Mouse (Mus musculus): ENCODE data around the gene Cyp2s1. TPM values are rescaled to one million over a fixed set of nuclear protein-coding genes. Genes with fewer than 3 reads are reported as not detected.

Gene Cyp2s1
- polyA plus RNA-seq, 1 experiment from 2014 or later, result 1.8 TPM

GRCm38 (mm10) chr7:25764221-25764620 lies 52.5 kb downstream of the Cyp2s1 start:
- H3K4me1 ChIP-seq, result no peaks in the 10 kb centered on the region
- peaks cover 13% of the 10 kb centered on the region; the same call in 1 of the 2 replicates for H3K36me3 ChIP-seq
- H3K9me3 ChIP-seq (replicated peaks), result no peaks in the 10 kb centered on the region
- no peak overlapping the region for H3K4me3 ChIP-seq
- no peaks in the 10 kb centered on the region for H3K27me3 ChIP-seq
- H3K9ac ChIP-seq, result no peak overlapping the region
- no peak overlapping the region for H3K27ac ChIP-seq
- no peak overlapping the region for H3K4me2 ChIP-seq (replicated peaks)
- WGBS, result 54% methylated on average over 5 of the region's 5 CpGs
- ATAC-seq (ENCODE audit: low FRiP score), result no peak

- no peaks in the 10 kb centered on the region for H3K4me1 ChIP-seq
- no peaks in the 10 kb centered on the region for H3K27me3 ChIP-seq
- peaks cover 13% of the 10 kb centered on the region; the same call in 1 of the 2 replicates for H3K36me3 ChIP-seq
- no peak overlapping the region for H3K9ac ChIP-seq
- no peak overlapping the region for H3K27ac ChIP-seq
- no peak overlapping the region for H3K4me3 ChIP-seq
- no peak overlapping the region for H3K4me2 ChIP-seq (replicated peaks)
- no peaks in the 10 kb centered on the region for H3K9me3 ChIP-seq (replicated peaks)
- no peak; the same call in 1 of the 2 replicates for ATAC-seq (ENCODE audit: low FRiP score)
- 67% methylated on average over 11 of the region's 11 CpGs for WGBS
These were observed 53.0 kb downstream of the Cyp2s1 start for GRCm38 (mm10) chr7:25763678-25764077.

- ATAC-seq (ENCODE audit: low FRiP score), result no peak
These were observed 55.4 kb downstream of the Cyp2s1 start for GRCm38 (mm10) chr7:25761354-25761753.

GRCm38 (mm10) chr7:25756011-25756410 lies 60.7 kb downstream of the Cyp2s1 start:
- H3K4me1 ChIP-seq, result peaks cover 19% of the 10 kb centered on the region
- peak overlapping the region; percentile 96 for H3K4me3 ChIP-seq
- no peaks in the 10 kb centered on the region for H3K27me3 ChIP-seq
- peak overlapping the region; percentile 58 for H3K9ac ChIP-seq
- H3K9me3 ChIP-seq (replicated peaks), result no peaks in the 10 kb centered on the region
- peak overlapping the region; percentile 99 for H3K27ac ChIP-seq
- peaks cover 8% of the 10 kb centered on the region; the same call in 1 of the 2 replicates for H3K36me3 ChIP-seq
- peak; percentile 41 for ATAC-seq (ENCODE audit: low FRiP score)
- H3K4me2 ChIP-seq (replicated peaks), result peak overlapping the region; percentile 95
- WGBS, result under 1% methylated on average over 18 of the region's 18 CpGs

More at GRCm38 (mm10) chr7:25761354-25761753, 55.4 kb downstream of the Cyp2s1 start:
- H3K4me1 ChIP-seq, result no peaks in the 10 kb centered on the region
- WGBS, result 86% methylated on average over 10 of the region's 10 CpGs
- no peak overlapping the region for H3K9ac ChIP-seq
- no peak overlapping the region for H3K4me3 ChIP-seq
- no peaks in the 10 kb centered on the region for H3K9me3 ChIP-seq (replicated peaks)
- H3K36me3 ChIP-seq, result 0 out of 2 replicates have a peak, but pooled peaks cover 5% of the 10 kb centered on the region
- H3K27me3 ChIP-seq, result no peaks in the 10 kb centered on the region
- H3K27ac ChIP-seq, result no peak overlapping the region
- H3K4me2 ChIP-seq (replicated peaks), result no peak overlapping the region

GRCm38 (mm10) chr7:25755468-25755833 lies 61.3 kb downstream of the Cyp2s1 start:
- H3K4me2 ChIP-seq (replicated peaks), result peak overlapping the region; percentile 95
- H3K4me1 ChIP-seq, result peaks cover 19% of the 10 kb centered on the region
- H3K9me3 ChIP-seq (replicated peaks), result no peaks in the 10 kb centered on the region
- peak; percentile 57 for ATAC-seq (ENCODE audit: low FRiP score)
- H3K27me3 ChIP-seq, result no peaks in the 10 kb centered on the region
- peaks cover 14% of the 10 kb centered on the region for H3K36me3 ChIP-seq
- under 1% methylated on average over 15 of the region's 15 CpGs for WGBS
- H3K9ac ChIP-seq, result peak overlapping the region; percentile 58
- H3K4me3 ChIP-seq, result peak overlapping the region; percentile 96
- H3K27ac ChIP-seq, result peak overlapping the region; percentile 99

GRCm38 (mm10) chr7:25754738-25755467 lies 61.8 kb downstream of the Cyp2s1 start, which contains the start of gene Hnrnpul1:
TSS of gene Hnrnpul1 (minus strand) at chr7:25754757.
- under 1% methylated on average over 55 of the region's 55 CpGs for WGBS
- Histone ChIP-seq H3K4me3 (peak within 1 kb of the TSS; percentile 96), H3K36me3 (peaks cover 17% of the 10 kb centered on the region), H3K27me3 (no peaks in the 10 kb centered on the region), H3K4me2 (replicated peaks) (peak within 1 kb of the TSS; percentile 95), H3K4me1 (peaks cover 19% of the 10 kb centered on the region), H3K9ac (peak within 1 kb of the TSS; percentile 97), H3K9me3 (replicated peaks) (no peaks in the 10 kb centered on the region), H3K27ac (peak within 1 kb of the TSS; percentile 99)
- ATAC-seq (ENCODE audit: low FRiP score), result peak; percentile 95

- no peak for ATAC-seq (ENCODE audit: low FRiP score)
- H3K36me3 ChIP-seq, result peaks cover 22% of the 10 kb centered on the region
- no peaks in the 10 kb centered on the region for H3K9me3 ChIP-seq (replicated peaks)
- peaks cover 19% of the 10 kb centered on the region for H3K4me1 ChIP-seq
- H3K27ac ChIP-seq, result peak overlapping the region; percentile 99
- no peaks in the 10 kb centered on the region for H3K27me3 ChIP-seq
- H3K9ac ChIP-seq, result peak overlapping the region; percentile 97
- peak overlapping the region; percentile 95 for H3K4me2 ChIP-seq (replicated peaks)
- under 1% methylated on average over 30 of the region's 30 CpGs for WGBS
- peak overlapping the region; percentile 96 for H3K4me3 ChIP-seq
These were observed 62.3 kb downstream of the Cyp2s1 start for GRCm38 (mm10) chr7:25754439-25754737.

- peak overlapping the region; percentile 95 for H3K4me2 ChIP-seq (replicated peaks)
- no peaks in the 10 kb centered on the region for H3K9me3 ChIP-seq (replicated peaks)
- H3K36me3 ChIP-seq, result peaks cover 28% of the 10 kb centered on the region
- ATAC-seq (ENCODE audit: low FRiP score), result peak; percentile 29
- H3K4me1 ChIP-seq, result peaks cover 19% of the 10 kb centered on the region
- 1% methylated on average over 46 of the region's 46 CpGs for WGBS
- no peaks in the 10 kb centered on the region for H3K27me3 ChIP-seq
- peak overlapping the region; percentile 96 for H3K4me3 ChIP-seq
- H3K9ac ChIP-seq, result peak overlapping the region; percentile 97
- H3K27ac ChIP-seq, result peak overlapping the region; percentile 99
These were observed 62.9 kb downstream of the Cyp2s1 start for GRCm38 (mm10) chr7:25753643-25754438.

GRCm38 (mm10) chr7:25753076-25753475 lies 63.6 kb downstream of the Cyp2s1 start:
- Histone ChIP-seq H3K36me3 (peaks cover 33% of the 10 kb centered on the region), H3K9me3 (replicated peaks) (no peaks in the 10 kb centered on the region), H3K4me1 (peaks cover 19% of the 10 kb centered on the region), H3K4me2 (replicated peaks) (peak overlapping the region; percentile 95), H3K27me3 (no peaks in the 10 kb centered on the region), H3K4me3 (peak overlapping the region; percentile 96), H3K9ac (peak overlapping the region; percentile 97), H3K27ac (no peak overlapping the region)
- no peak for ATAC-seq (ENCODE audit: low FRiP score)

Small RNAs within 50 kb of the gene (microRNA-seq; reads per million reads assigned to microRNA genes)
- gene Gm24865, result not detected

Other genes starting within 250 kb of the Cyp2s1 start
- gene Erich4, start 201.0 kb downstream of the Cyp2s1 start, polyA plus RNA-seq (2016; fragmentation: Nextera tagmentation; extraction: Ambion mirVana), result not detected in 2 replicates
- 30.4 and 32.3 TPM in 2 replicates for gene Dmac2, start 197.5 kb downstream of the Cyp2s1 start, polyA plus RNA-seq (2016; fragmentation: Nextera tagmentation; extraction: Ambion mirVana)
- 1.5 and 2.1 TPM in 2 replicates for gene B3gnt8, start 190.3 kb downstream of the Cyp2s1 start, polyA plus RNA-seq (2016; fragmentation: Nextera tagmentation; extraction: Ambion mirVana)
- 44.6 and 45.4 TPM in 2 replicates for gene Bckdha, start 157.9 kb downstream of the Cyp2s1 start, polyA plus RNA-seq (2016; fragmentation: Nextera tagmentation; extraction: Ambion mirVana)
- gene Exosc5, start 157.7 kb downstream of the Cyp2s1 start, polyA plus RNA-seq (2016; fragmentation: Nextera tagmentation; extraction: Ambion mirVana), result 46.8 and 50.0 TPM in 2 replicates
- gene Tmem91, start 141.7 kb downstream of the Cyp2s1 start, polyA plus RNA-seq (2016; fragmentation: Nextera tagmentation; extraction: Ambion mirVana), result 3.5 and 4.6 TPM in 2 replicates
- gene B9d2, start 136.1 kb downstream of the Cyp2s1 start, polyA plus RNA-seq (2016; fragmentation: Nextera tagmentation; extraction: Ambion mirVana), result 25.9 and 30.8 TPM in 2 replicates
- 1.6 and 1.8 TPM in 2 replicates for gene Tgfb1, start 129.9 kb downstream of the Cyp2s1 start, polyA plus RNA-seq (2016; fragmentation: Nextera tagmentation; extraction: Ambion mirVana)
- gene Ccdc97, start 97.8 kb downstream of the Cyp2s1 start, polyA plus RNA-seq (2016; fragmentation: Nextera tagmentation; extraction: Ambion mirVana), result 32.8 and 36.0 TPM in 2 replicates
- 68.6 and 76.6 TPM in 2 replicates for gene Hnrnpul1, start 62.2 kb downstream of the Cyp2s1 start, polyA plus RNA-seq (2016; fragmentation: Nextera tagmentation; extraction: Ambion mirVana)
- 36.6 and 40.8 TPM in 2 replicates for gene Axl, start 28.2 kb downstream of the Cyp2s1 start, polyA plus RNA-seq (2016; fragmentation: Nextera tagmentation; extraction: Ambion mirVana)
- not detected in 2 replicates for gene Cyp2b10, start 80.7 kb upstream of the Cyp2s1 start, polyA plus RNA-seq (2016; fragmentation: Nextera tagmentation; extraction: Ambion mirVana)
- not detected in 2 replicates for gene Cyp2b13, start 244.6 kb upstream of the Cyp2s1 start, polyA plus RNA-seq (2016; fragmentation: Nextera tagmentation; extraction: Ambion mirVana)